In the genomic region with DNA sequence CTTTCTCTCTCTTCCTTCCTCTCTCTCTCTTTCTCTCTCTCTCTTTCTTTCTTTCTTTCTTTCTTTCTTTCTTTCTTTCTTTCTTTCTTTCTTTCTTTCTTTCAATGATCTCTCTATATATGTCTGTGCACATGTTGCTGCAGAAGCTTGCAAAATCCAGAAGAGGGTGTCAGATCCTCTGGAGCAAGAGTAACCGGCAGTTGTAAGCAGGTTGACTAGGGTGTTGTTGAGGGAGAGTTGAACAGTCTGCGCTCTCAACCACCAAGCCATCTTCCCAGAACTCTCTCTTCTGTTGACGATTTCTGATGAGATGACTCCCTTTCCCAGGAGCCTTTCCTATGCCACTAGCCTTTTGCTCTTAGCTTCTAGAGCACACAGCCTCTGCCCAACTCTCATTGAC, we compare ENCODE assay signal across 26 mouse cellular contexts. TPM values are rescaled to one million over a fixed set of nuclear protein-coding genes. Genes with fewer than 3 reads are reported as not detected.
DNase-seq lines count a peak whose midpoint lies in the region; ATAC-seq and TF ChIP-seq lines count a peak whose summit lies in the region.
"Had no signal": no experiment of that assay in that cellular context is flagged by ENCODE, and none has a peak within 500 bp of the region (broad histone marks: within the 10 kb centered on the region; RNA-seq: fewer than 3 reads in every experiment).

No protein-coding gene starts in this region.

- no peak overlapping the region for H3K4me2 ChIP-seq in liver, embryonic 16.5 days (ENCODE audit: low read depth, low read length)
- H3K4me2 ChIP-seq in intestine, postnatal 0 days (replicated peaks; ENCODE audit: low read depth) = no peak overlapping the region
- H3K4me2 ChIP-seq: embryonic facial prominence, embryonic 13.5 days; forebrain, embryonic 12.5 days; heart, embryonic 13.5 days; hindbrain, embryonic 12.5 days had no signal

- H3K36me3 ChIP-seq in kidney, adult 2 months (ENCODE audit: control insufficient read depth, insufficient read depth, low read length) = no peaks in the 10 kb centered on the region
- H3K36me3 ChIP-seq in liver, embryonic 16.5 days (ENCODE audit: control insufficient read depth, insufficient read depth) = no peaks in the 10 kb centered on the region
- H3K36me3 ChIP-seq in MEL (ENCODE audit: control insufficient read depth in 1 of 2, insufficient read depth in 2 of 2, low read length in 2 of 2) = no peaks in the 10 kb centered on the region; a peak in 1 of 4 replicates
- no peaks in the 10 kb centered on the region for H3K36me3 ChIP-seq in intestine, postnatal 0 days (ENCODE audit: control insufficient read depth, insufficient read depth)
- H3K36me3 ChIP-seq: embryonic facial prominence, embryonic 13.5 days; forebrain, embryonic 12.5 days; heart, embryonic 13.5 days; hindbrain, embryonic 12.5 days had no signal

- H3K27ac ChIP-seq in kidney, adult 2 months (ENCODE audit: insufficient read depth, low read depth, low read length) = no peak overlapping the region
- H3K27ac ChIP-seq in liver, embryonic 16.5 days (ENCODE audit: low read length) = peak overlapping the region; percentile 20
- no peak overlapping the region for H3K27ac ChIP-seq in MEL (ENCODE audit: control insufficient read depth, low read depth, low read length)
- peak overlapping the region; percentile 57; the same call in 1 of the 2 replicates for H3K27ac ChIP-seq in intestine, postnatal 0 days (ENCODE audit: low read depth, low read length)
- H3K27ac ChIP-seq: embryonic facial prominence, embryonic 13.5 days; forebrain, embryonic 12.5 days; gastrocnemius, adult 2 months; heart, embryonic 13.5 days; hindbrain, embryonic 12.5 days had no signal

- no peak for TF ChIP-seq POLR2A in kidney, adult 2 months (IDR thresholded peaks at IDR 0.05; ENCODE audit: low read depth, low read length)
- TF ChIP-seq POLR2A in MEL (IDR thresholded peaks at IDR 0.05; ENCODE audit: control insufficient read depth in 1 of 2, insufficient read depth in 1 of 2, low read depth in 1 of 2, low read length in 2 of 2, poor library complexity in 1 of 2) = no peak

- no peak for ATAC-seq in liver, embryonic 16.5 days (ENCODE audit: low read depth)
- no peak for ATAC-seq in intestine, postnatal 0 days
- ATAC-seq: activated CD4-positive, CD25-positive, alpha-beta regulatory T cell, adult 4 months; forebrain, embryonic 16.5 days had no signal

- H3K4me1 ChIP-seq in kidney, adult 2 months (ENCODE audit: control insufficient read depth, insufficient read depth, low read length) = no peaks in the 10 kb centered on the region
- peaks cover 3% of the 10 kb centered on the region; the same call in 1 of the 2 replicates for H3K4me1 ChIP-seq in liver, embryonic 16.5 days (ENCODE audit: control insufficient read depth, low read depth, low read length)
- peaks cover 2 to 7% of the 10 kb centered on the region in 2 experiments; a peak in 2 of 4 replicates for H3K4me1 ChIP-seq in MEL (ENCODE audit: control insufficient read depth in 1 of 2, insufficient read depth in 2 of 2, low read length in 2 of 2)
- H3K4me1 ChIP-seq in intestine, postnatal 0 days (replicated peaks; ENCODE audit: control insufficient read depth, insufficient read depth, low read length) = no peaks in the 10 kb centered on the region

- TF ChIP-seq CTCF in kidney, adult 2 months (conservative IDR thresholded peaks at IDR 0.05; ENCODE audit: insufficient read depth, insufficient read length, low read depth, low read length) = 0 out of 2 replicates have a peak, but pooled peaks have one; percentile 2
- TF ChIP-seq CTCF in MEL (IDR thresholded peaks at IDR 0.05 in 2 of 3, conservative IDR thresholded peaks at IDR 0.05 in 1 of 3; ENCODE audit: control insufficient read depth in 1 of 3, insufficient read depth in 1 of 3, low read depth in 2 of 3, low read length in 3 of 3, poor library complexity in 1 of 3, severe bottlenecking in 1 of 3) = no peak
- peak; percentile 52 for TF ChIP-seq CTCF in intestine, postnatal 0 days (IDR thresholded peaks at IDR 0.05; ENCODE audit: low read depth)

- TF ChIP-seq RAD21 in MEL (IDR thresholded peaks at IDR 0.05; ENCODE audit: low read depth, low read length) = no peak

- H3K79me2 ChIP-seq in MEL (ENCODE audit: control insufficient read depth, insufficient read depth, low read length, poor library complexity) = no peaks in the 10 kb centered on the region

- no peaks in the 10 kb centered on the region for H3K9me3 ChIP-seq in liver, embryonic 16.5 days (replicated peaks; ENCODE audit: control insufficient read depth, low read length)
- no peaks in the 10 kb centered on the region for H3K9me3 ChIP-seq in MEL (replicated peaks; ENCODE audit: insufficient read depth, low read length)
- no peaks in the 10 kb centered on the region for H3K9me3 ChIP-seq in intestine, postnatal 0 days (ENCODE audit: control insufficient read depth)
- H3K9me3 ChIP-seq: embryonic facial prominence, embryonic 13.5 days; forebrain, embryonic 12.5 days; heart, embryonic 13.5 days; hindbrain, embryonic 12.5 days had no signal

- H3K9ac ChIP-seq in liver, embryonic 16.5 days (ENCODE audit: low read depth, low read length) = no peak overlapping the region
- H3K9ac ChIP-seq in MEL (ENCODE audit: control insufficient read depth, low read depth, low read length, poor library complexity, severe bottlenecking) = no peak overlapping the region
- H3K9ac ChIP-seq in intestine, postnatal 0 days (ENCODE audit: low read depth, low read length) = no peak overlapping the region
- H3K9ac ChIP-seq: embryonic facial prominence, embryonic 13.5 days; forebrain, embryonic 12.5 days; heart, embryonic 13.5 days; hindbrain, embryonic 12.5 days had no signal

- no peak for TF ChIP-seq EP300 in MEL (IDR thresholded peaks at IDR 0.05; ENCODE audit: low read depth in 1 of 2, low read length in 2 of 2)

- 92% methylated on average over 3 of the region's 3 CpGs for WGBS in kidney, adult 2 months
- WGBS in liver, embryonic 16.5 days (ENCODE audit: insufficient replicate concordance) = 63% methylated on average over 3 of the region's 3 CpGs
- WGBS in intestine, postnatal 0 days = 50% methylated on average over 3 of the region's 3 CpGs

- no peak overlapping the region for H3K4me3 ChIP-seq in kidney, adult 2 months (ENCODE audit: insufficient read depth, low read depth, low read length)
- H3K4me3 ChIP-seq in liver, embryonic 16.5 days (ENCODE audit: low read depth, low read length) = no peak overlapping the region
- no peak overlapping the region for H3K4me3 ChIP-seq in MEL (ENCODE audit: control insufficient read depth in 1 of 2, insufficient read depth in 1 of 2, low read depth in 2 of 2, low read length in 2 of 2)
- H3K4me3 ChIP-seq in intestine, postnatal 0 days (ENCODE audit: low read depth, low read length) = no peak overlapping the region
- H3K4me3 ChIP-seq: embryonic facial prominence, embryonic 13.5 days; forebrain, embryonic 12.5 days; gastrocnemius, adult 2 months; heart, embryonic 13.5 days; hindbrain, embryonic 12.5 days had no signal

- H3K27me3 ChIP-seq in kidney, adult 2 months (replicated peaks; ENCODE audit: control insufficient read depth, insufficient read depth, low read length) = no peaks in the 10 kb centered on the region
- H3K27me3 ChIP-seq in liver, embryonic 16.5 days (ENCODE audit: control insufficient read depth, insufficient read depth, low read depth, low read length) = no peaks in the 10 kb centered on the region
- H3K27me3 ChIP-seq in MEL (ENCODE audit: control insufficient read depth in 1 of 2, insufficient read depth in 2 of 2, low read length in 2 of 2) = no peaks in the 10 kb centered on the region; a peak in 1 of 4 replicates
- no peaks in the 10 kb centered on the region for H3K27me3 ChIP-seq in intestine, postnatal 0 days (replicated peaks; ENCODE audit: control insufficient read depth, insufficient read depth, low read length)
- H3K27me3 ChIP-seq: embryonic facial prominence, embryonic 13.5 days; forebrain, embryonic 12.5 days; heart, embryonic 13.5 days; hindbrain, embryonic 12.5 days; Patski had no signal

- no peak for DNase-seq in kidney, adult 2 months
- DNase-seq in kidney, adult 9 months = no peak
- DNase-seq in liver (no peak), MEL (ENCODE audit: low read depth, low spot score) (no peak)
- no peak for DNase-seq in ovary, postnatal 14 days (ENCODE audit: low spot score)
- DNase-seq: adrenal gland, postnatal 14 days; cerebellum, adult 11-12 months; cerebellum, adult 9-10 months; cerebellum, postnatal 25 days; gastrocnemius, adult 2 months; gastrocnemius, postnatal 25 days; heart, postnatal 10 days; heart, postnatal 4 days had no signal

TF ChIP-seq in MEL, 35 proteins besides CTCF, POLR2A, EP300 and RAD21:
- TF ChIP-seq SMC3 (IDR thresholded peaks at IDR 0.05; ENCODE audit: low read depth, low read length) = peak; percentile 6; the same call in 1 of the 2 replicates
- TF ChIP-seq BHLHE40 (IDR thresholded peaks at IDR 0.05; ENCODE audit: borderline replicate concordance, low read depth, low read length) = no peak
- TF ChIP-seq NRF1 (IDR thresholded peaks at IDR 0.05; ENCODE audit: insufficient read depth, low read depth, low read length, poor library complexity, severe bottlenecking) = no peak

RNA-seq across cellular contexts. Expression of gene Reg4, which starts 20.1 kb away (rescaled TPM):
- not detected in 2 replicates for polyA plus RNA-seq in kidney, adult 2 months (2012; rRNA removed)
- 0.27 TPM in 1 of 2 replicates, not detected in the other for polyA plus RNA-seq in liver, embryonic 16.5 days (2015; fragmentation: Nextera tagmentation; extraction: Ambion mirVana)
- total RNA-seq in MEL (2012; rRNA removed) = not detected in 2 replicates
- not detected for polyA plus RNA-seq in MEL (2012; ENCODE audit: insufficient read depth in 1 of 2, insufficient read length in 2 of 2, low read depth in 1 of 2, low replicate concordance in 2 of 2, missing spikeins in 1 of 2)
- polyA plus RNA-seq in intestine, postnatal 0 days (2015; fragmentation: Nextera tagmentation; extraction: Ambion mirVana) = 90.6 and 144 TPM in 2 replicates
- total RNA-seq: adrenal gland, adult 18-20 months; adrenal gland, postnatal 14 days; gastrocnemius, adult 2 months; gastrocnemius, postnatal 25 days; granulocyte monocyte progenitor cell, adult 5-6 weeks; heart, postnatal 10 days; heart, postnatal 4 days had no signal
- polyA plus RNA-seq: activated CD4-positive, CD25-positive, alpha-beta regulatory T cell, adult 4 months; C2C12; cortical plate, adult 2 months; embryonic facial prominence, embryonic 13.5 days; forebrain, embryonic 12.5 days; forebrain, embryonic 16.5 days; heart, embryonic 13.5 days; hindbrain, embryonic 12.5 days; Patski had no signal

RNA-seq across cellular contexts. Expression of gene Hmgcs2, which starts 38.2 kb away (rescaled TPM):
- polyA plus RNA-seq in kidney, adult 2 months (2012; rRNA removed) = 39.0 and 39.5 TPM in 2 replicates
- 293 and 366 TPM in 2 replicates for polyA plus RNA-seq in liver, embryonic 16.5 days (2015; fragmentation: Nextera tagmentation; extraction: Ambion mirVana)
- total RNA-seq in MEL (2012; rRNA removed) = 0.12 and 0.20 TPM in 2 replicates
- under 1 TPM in 1 of 2 experiments, not detected in 1; 0.81 TPM for polyA plus RNA-seq in MEL (2012; ENCODE audit: insufficient read depth in 1 of 2, insufficient read length in 2 of 2, low read depth in 1 of 2, low replicate concordance in 2 of 2, missing spikeins in 1 of 2)
- polyA plus RNA-seq in intestine, postnatal 0 days (2015; fragmentation: Nextera tagmentation; extraction: Ambion mirVana) = 649 and 754 TPM in 2 replicates
- total RNA-seq: granulocyte monocyte progenitor cell, adult 5-6 weeks had no signal
- polyA plus RNA-seq: activated CD4-positive, CD25-positive, alpha-beta regulatory T cell, adult 4 months had no signal

Comparison
In these comparisons a context has a peak if more than half of its experiments do, and no peak if none do; other contexts are left out.
1. H3K27ac ChIP-seq: peak in liver, embryonic 16.5 days (single experiment) and intestine, postnatal 0 days (single experiment); none in kidney, adult 2 months (single experiment) and MEL (single experiment).
2. CTCF ChIP-seq: peak in kidney, adult 2 months (single experiment) and intestine, postnatal 0 days (single experiment); none in MEL (0 of 3).
3. RNA of gene Reg4, which starts 20.1 kb away (polyA plus RNA-seq): 90.6 to 144 TPM in intestine, postnatal 0 days; 0.27 TPM in liver, embryonic 16.5 days, not detected in kidney, adult 2 months and not detected in MEL; every median in the first group is over 10 times any median in the second.
4. RNA of gene Hmgcs2, which starts 38.2 kb away (polyA plus RNA-seq): 649 to 754 TPM in intestine, postnatal 0 days, 293 to 366 TPM in liver, embryonic 16.5 days and 39.0 to 39.5 TPM in kidney, adult 2 months; 0.81 TPM in MEL; every median in the first group is over 10 times any median in the second.